Mouse (Mus musculus) kidney, embryonic 14.5 days (tissue): ENCODE measurements at regions not wholly inside any gene's neighbourhood (a gene's known extent, or its start where the extent isn't known, plus 50 kb on each side); places are given as distances from the start of the nearest gene placed in this dataset.

Experiments used
- ATAC-seq: fragments of 200-750 bp; cut with Nextera tagmentation; 2 replicates; pipeline ENCODE4 v1.8.0; 2017; ENCODE audit warnings: moderate number of reproducible peaks, mild to moderate bottlenecking, moderate TSS enrichment, moderate library complexity; ENCODE audit not compliant: low FRiP score, low TSS enrichment
- H3K27ac ChIP-seq: fragments of 300-500 bp; sonication (generic); 2 replicates; pipeline ENCODE4 v1.5.1; 2014; ENCODE audit warnings: low read depth, mild to moderate bottlenecking, low read length, moderate library complexity, mixed read lengths
- H3K27me3 ChIP-seq: fragments of 300-500 bp; sonication (generic); 2 replicates; pipeline ENCODE4 v1.6.1; 2014; ENCODE audit warnings: mild to moderate bottlenecking, low read length; ENCODE audit not compliant: control insufficient read depth, insufficient read depth
- H3K36me3 ChIP-seq: fragments of 300-500 bp; sonication (generic); 2 replicates; pipeline ENCODE4 v1.6.1; 2014; ENCODE audit warnings: low read length, mixed read lengths; ENCODE audit not compliant: control insufficient read depth, insufficient read depth
- H3K4me1 ChIP-seq: fragments of 300-500 bp; sonication (generic); 2 replicates; pipeline ENCODE4 v1.6.1; 2014; ENCODE audit warnings: low read length, mixed read lengths; ENCODE audit not compliant: control insufficient read depth, insufficient read depth
- H3K4me2 ChIP-seq: fragments of 300-500 bp; sonication (generic); replicated peaks from 2 replicates; pipeline ENCODE4 v1.6.1; 2014; ENCODE audit warnings: low read depth, mild to moderate bottlenecking, low read length
- H3K4me3 ChIP-seq: fragments of 300-500 bp; sonication (generic); 2 replicates; pipeline ENCODE4 v1.5.1; 2014; ENCODE audit warnings: mild to moderate bottlenecking, low read length
- H3K9ac ChIP-seq: fragments of 300-500 bp; sonication (generic); 2 replicates; pipeline ENCODE4 v1.6.1; 2014; ENCODE audit warnings: low read depth, mild to moderate bottlenecking, low read length, moderate library complexity
- H3K9me3 ChIP-seq: fragments of 300-500 bp; sonication (generic); 2 replicates; pipeline ENCODE4 v1.6.1; 2016; ENCODE audit warnings: low read length; ENCODE audit not compliant: control insufficient read depth
- WGBS: fragments of 180-500 bp; shearing (Covaris S2); extraction: QIAGEN DNeasy Blood & Tissue Kit; methylation state at CpG from one replicate; pipeline ENCODE4 v1.1.7; 2014; 5-methylcytosine and 5-hydroxymethylcytosine counted together

DNA sequence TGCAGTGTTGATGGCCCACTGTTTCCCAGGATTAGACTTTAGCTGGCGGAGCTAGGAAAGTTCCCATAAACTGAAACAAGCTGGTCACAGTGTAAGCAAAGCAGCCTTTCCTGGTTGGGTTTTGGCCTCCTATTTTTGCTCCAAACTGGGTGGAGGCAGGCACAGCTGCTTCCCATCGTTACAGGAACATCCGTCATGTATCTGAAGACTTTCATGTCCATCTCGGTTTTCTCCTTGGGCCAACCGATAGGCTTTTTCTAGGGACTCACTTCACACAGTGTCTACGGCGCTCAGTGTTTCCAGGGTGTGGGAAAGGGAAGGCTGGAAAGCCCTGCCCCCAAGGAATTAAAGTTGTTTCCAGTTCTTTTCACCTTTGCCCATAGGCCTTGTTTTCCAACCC is 158.6 kb downstream of the Ndfip2 start:
- Histone ChIP-seq H3K27me3 (no peaks in the 10 kb centered on the region), H3K9me3 (no peaks in the 10 kb centered on the region), H3K36me3 (no peaks in the 10 kb centered on the region), H3K9ac (no peak overlapping the region), H3K27ac (no peak overlapping the region), H3K4me3 (no peak overlapping the region), H3K4me1 (peaks cover 4% of the 10 kb centered on the region; the same call in 1 of the 2 replicates), H3K4me2 (no peak overlapping the region)
- WGBS: 29% methylated on average over 7 of the region's 7 CpGs
- ATAC-seq: no peak

DNA sequence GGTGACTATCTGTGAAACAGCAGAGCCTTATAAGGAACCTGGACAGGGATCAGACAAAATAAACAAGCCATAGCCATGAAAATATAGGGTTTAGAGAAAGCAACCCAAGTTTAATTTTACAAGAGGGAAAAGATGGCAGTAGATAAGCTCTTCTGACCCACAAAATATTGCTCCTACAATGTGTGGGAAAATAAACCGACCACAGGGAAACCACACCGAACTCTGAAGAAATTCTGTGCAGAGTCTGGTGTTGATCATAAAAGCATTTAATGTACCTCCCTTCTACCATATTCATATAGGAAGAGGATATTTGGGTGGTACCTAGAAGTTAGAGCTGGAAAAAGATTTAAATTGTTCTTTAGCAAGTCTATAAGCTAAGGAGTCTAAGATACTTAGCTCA is 146.3 kb downstream of the Ndfip2 start:
- Histone ChIP-seq H3K9ac (no peak overlapping the region), H3K9me3 (peaks cover 3% of the 10 kb centered on the region; the same call in 1 of the 2 replicates), H3K27ac (no peak overlapping the region), H3K4me2 (no peak overlapping the region), H3K36me3 (no peaks in the 10 kb centered on the region), H3K27me3 (no peaks in the 10 kb centered on the region), H3K4me1 (no peaks in the 10 kb centered on the region), H3K4me3 (no peak overlapping the region)
- ATAC-seq: no peak
- WGBS: 92% methylated on average over 2 of the region's 2 CpGs

DNA sequence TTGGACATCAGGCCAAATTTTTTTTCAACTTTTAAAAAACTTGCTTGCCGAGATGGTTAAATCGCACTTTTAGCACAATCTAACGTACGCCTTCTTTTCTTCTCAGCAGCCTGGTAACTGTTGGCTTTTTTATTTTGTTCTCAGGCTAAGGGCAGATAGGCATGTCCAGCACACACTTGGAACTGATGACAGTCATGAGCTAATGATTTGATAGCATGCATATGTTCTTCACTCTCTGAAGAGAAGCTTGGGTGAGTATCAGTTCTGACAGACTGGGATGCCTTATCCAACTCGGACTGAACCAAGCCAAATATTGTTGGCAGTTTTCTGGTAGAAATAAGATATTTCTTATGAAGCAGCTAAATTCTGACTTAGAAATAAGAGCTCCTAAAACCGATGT is 145.9 kb downstream of the Ndfip2 start:
- no peak overlapping the region for H3K27ac ChIP-seq

DNA sequence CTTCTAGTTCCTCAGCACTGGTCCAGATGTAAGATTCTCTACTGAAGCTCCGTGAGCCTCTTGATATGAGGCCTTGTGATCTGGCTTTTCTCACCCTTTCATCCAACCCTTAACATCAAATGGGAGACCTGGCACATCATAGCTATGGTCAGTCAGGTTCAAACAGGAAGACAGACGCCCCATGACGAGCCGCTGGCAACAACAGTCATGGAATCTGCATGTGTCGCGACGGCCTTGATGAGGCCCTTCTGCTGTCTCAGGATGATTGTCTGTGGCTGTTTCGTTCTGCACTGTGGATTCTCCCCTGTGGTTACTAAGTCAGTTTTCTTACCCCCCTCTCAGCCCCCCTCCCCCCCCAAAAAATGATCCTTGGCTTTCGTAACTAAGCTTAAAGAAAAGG is 144.9 kb downstream of the Ndfip2 start:
- Histone ChIP-seq H3K4me1 (no peaks in the 10 kb centered on the region), H3K9me3 (no peaks in the 10 kb centered on the region), H3K4me3 (no peak overlapping the region), H3K27me3 (no peaks in the 10 kb centered on the region), H3K4me2 (no peak overlapping the region), H3K36me3 (no peaks in the 10 kb centered on the region), H3K9ac (no peak overlapping the region), H3K27ac (no peak overlapping the region)
- ATAC-seq: no peak
- WGBS: 86% methylated on average over 9 of the region's 9 CpGs

More for the DNA sequence above, 145.9 kb downstream of the Ndfip2 start:
- Histone ChIP-seq H3K9ac (no peak overlapping the region), H3K27me3 (no peaks in the 10 kb centered on the region), H3K36me3 (no peaks in the 10 kb centered on the region), H3K4me2 (no peak overlapping the region), H3K4me1 (no peaks in the 10 kb centered on the region), H3K9me3 (peaks cover 3% of the 10 kb centered on the region; the same call in 1 of the 2 replicates), H3K4me3 (no peak overlapping the region)
- ATAC-seq: no peak
- WGBS: 81% methylated on average over 6 of the region's 6 CpGs

DNA sequence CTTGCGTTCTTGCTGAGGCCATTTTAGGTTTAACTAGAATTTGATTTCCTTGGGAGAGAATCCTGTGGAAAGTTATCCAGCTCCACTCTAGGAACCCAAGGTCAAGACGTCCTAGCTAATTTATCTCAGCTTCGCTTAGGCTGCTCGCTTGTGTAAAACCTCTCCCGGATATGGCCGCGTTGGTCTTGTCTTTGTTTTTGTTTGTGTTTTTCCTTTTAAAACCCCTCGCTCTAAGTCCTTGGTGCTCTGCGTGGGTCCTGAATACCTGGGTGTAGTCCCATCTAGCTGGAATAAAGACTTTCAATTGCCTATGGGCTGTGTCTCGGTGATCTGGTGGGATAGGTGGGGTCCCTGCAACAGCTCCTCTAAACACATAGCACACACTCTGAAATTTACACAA is 144.2 kb downstream of the Ndfip2 start:
- Histone ChIP-seq H3K36me3 (no peaks in the 10 kb centered on the region), H3K27me3 (no peaks in the 10 kb centered on the region), H3K9ac (no peak overlapping the region), H3K27ac (no peak overlapping the region), H3K4me1 (no peaks in the 10 kb centered on the region), H3K9me3 (no peaks in the 10 kb centered on the region), H3K4me2 (no peak overlapping the region), H3K4me3 (no peak overlapping the region)
- WGBS: 92% methylated on average over 10 of the region's 10 CpGs
- no peak for ATAC-seq

DNA sequence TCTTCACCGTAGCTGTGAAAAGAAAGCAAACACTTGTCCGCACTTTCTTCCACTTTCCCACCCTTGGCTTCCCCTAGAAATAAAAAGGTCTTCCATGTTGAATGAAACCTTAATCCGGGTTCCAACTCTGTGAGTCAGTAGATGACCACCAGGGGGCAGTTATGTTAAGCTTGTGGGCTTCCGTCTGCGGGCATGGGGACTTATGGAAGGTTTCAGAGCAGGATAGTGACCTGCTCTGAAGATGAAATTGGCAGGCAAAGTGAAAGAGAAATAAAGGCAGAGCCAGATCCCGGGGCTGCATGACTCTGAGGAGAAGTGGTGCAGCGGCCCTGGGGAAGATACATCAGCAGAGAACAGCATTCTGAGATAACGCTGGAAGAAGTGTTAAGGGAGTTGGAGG is 139.1 kb downstream of the Ndfip2 start:
- 22% methylated on average over 8 of the region's 8 CpGs for WGBS
- Histone ChIP-seq H3K36me3 (no peaks in the 10 kb centered on the region), H3K27ac (no peak overlapping the region), H3K4me1 (no peaks in the 10 kb centered on the region), H3K27me3 (no peaks in the 10 kb centered on the region), H3K9me3 (no peaks in the 10 kb centered on the region), H3K4me2 (0 out of 2 replicates have a peak overlapping the region, but pooled peaks have one; percentile 11), H3K4me3 (no peak overlapping the region), H3K9ac (no peak overlapping the region)
- peak; percentile 75 for ATAC-seq

DNA sequence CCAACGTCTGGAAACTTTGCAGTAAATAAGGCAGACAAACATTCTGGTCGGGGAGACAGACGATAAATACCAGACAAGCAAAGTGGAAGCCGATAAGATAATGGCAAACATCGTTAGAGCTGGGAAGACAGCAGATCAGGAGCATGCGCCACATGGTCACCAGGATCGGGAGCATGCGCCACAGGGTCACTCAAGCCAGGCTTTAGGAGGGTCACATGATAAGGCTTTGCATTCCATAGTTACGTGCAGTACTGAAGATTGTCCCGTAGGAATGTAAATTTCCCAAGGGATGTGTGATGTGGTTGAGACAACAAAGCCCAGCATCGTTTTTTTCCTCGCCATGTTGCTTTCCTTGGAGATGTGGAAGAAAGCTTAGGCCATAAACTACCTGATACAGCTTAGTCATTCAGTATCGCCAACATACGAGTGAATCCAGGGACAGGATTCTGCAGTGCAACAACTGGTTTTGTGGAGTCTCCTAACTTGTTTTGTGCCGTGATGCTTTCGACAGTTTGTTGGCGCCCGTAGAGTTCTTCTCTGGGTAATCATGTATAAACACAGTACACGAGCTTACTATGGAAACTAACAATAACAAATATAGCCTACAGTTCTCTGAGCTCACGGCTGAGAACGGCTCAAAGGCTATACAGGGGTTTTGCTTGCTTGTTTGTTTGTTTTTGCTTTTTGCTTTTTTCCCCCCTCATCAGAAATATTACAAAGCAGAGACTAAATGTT is 133.9 kb downstream of the Ndfip2 start:
- Histone ChIP-seq H3K4me2 (no peak overlapping the region), H3K4me3 (no peak overlapping the region), H3K27ac (no peak overlapping the region), H3K36me3 (no peaks in the 10 kb centered on the region), H3K27me3 (no peaks in the 10 kb centered on the region), H3K9me3 (no peaks in the 10 kb centered on the region), H3K9ac (no peak overlapping the region), H3K4me1 (no peaks in the 10 kb centered on the region)
- 87% methylated on average over 21 of the region's 21 CpGs for WGBS
- ATAC-seq: no peak

DNA sequence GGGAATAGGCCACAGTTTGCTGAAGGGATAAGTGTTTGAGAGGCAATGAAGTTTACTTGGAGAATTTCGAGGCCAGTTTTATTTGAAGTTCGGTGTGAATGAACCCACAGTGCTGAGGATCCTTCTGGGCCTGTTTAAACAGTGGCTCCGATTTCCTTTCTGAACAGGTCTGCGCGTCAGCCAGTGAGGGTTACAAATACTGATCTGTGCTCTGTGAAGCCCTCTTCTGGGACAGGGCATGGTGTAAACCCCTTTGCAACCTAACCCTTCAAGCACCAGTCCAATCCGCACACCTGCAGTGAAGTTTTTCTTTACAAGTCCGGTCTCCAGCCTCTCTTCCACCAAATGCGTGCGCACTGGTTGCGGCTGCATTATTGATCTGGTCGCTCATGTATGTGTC is 133.1 kb downstream of the Ndfip2 start:
- no peak overlapping the region for H3K4me2 ChIP-seq
- H3K9me3 ChIP-seq: no peaks in the 10 kb centered on the region
- H3K4me3 ChIP-seq: no peak overlapping the region
- ATAC-seq: no peak
- H3K27me3 ChIP-seq: no peaks in the 10 kb centered on the region
- H3K36me3 ChIP-seq: no peaks in the 10 kb centered on the region
- no peaks in the 10 kb centered on the region for H3K4me1 ChIP-seq
- H3K27ac ChIP-seq: no peak overlapping the region
- WGBS: 90% methylated on average over 11 of the region's 11 CpGs
- H3K9ac ChIP-seq: no peak overlapping the region

DNA sequence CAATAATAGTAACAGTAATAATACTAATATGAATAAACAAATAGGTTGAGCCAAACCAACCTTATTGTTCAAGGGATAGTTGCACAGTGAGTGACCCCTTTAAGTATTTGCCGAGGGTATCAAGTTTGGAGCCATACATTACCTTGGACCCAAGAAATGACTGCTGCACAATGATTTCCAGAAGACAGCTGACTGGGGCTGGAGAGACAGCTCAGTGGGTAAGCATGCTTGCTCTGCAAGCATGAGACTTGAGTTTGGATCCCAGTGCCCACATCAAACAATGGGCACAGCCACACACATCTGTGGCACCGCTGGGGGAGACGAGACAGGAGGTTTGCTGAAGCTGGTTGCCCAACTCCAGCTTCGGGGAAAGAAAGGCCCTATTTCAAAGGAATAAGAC is 126.7 kb downstream of the Ndfip2 start:
- Histone ChIP-seq H3K27me3 (no peaks in the 10 kb centered on the region), H3K4me3 (no peak overlapping the region), H3K4me1 (no peaks in the 10 kb centered on the region), H3K9me3 (no peaks in the 10 kb centered on the region), H3K4me2 (no peak overlapping the region), H3K36me3 (no peaks in the 10 kb centered on the region), H3K9ac (no peak overlapping the region), H3K27ac (no peak overlapping the region)
- no peak for ATAC-seq
- 91% methylated on average over 4 of the region's 4 CpGs for WGBS
